In genomic region chr16:32913212-32913611, GRCm38 (mm10) we compare ENCODE assay signal across 9 mouse cellular contexts. TPM values are rescaled to one million over a fixed set of nuclear protein-coding genes. Genes with fewer than 3 reads are reported as not detected.
DNase-seq lines count a peak whose midpoint lies in the region; ATAC-seq and TF ChIP-seq lines count a peak whose summit lies in the region.
"Had no signal": no experiment of that assay in that cellular context is flagged by ENCODE, and none has a peak within 500 bp of the region (broad histone marks: within the 10 kb centered on the region; RNA-seq: fewer than 3 reads in every experiment).

No protein-coding gene starts in this region.

- TF ChIP-seq CTCF in hindbrain, postnatal 0 days (IDR thresholded peaks at IDR 0.05; ENCODE audit: low read depth) = no peak

- H3K9me3 ChIP-seq in intestine, embryonic 14.5 days (ENCODE audit: control insufficient read depth, low read length) = no peaks in the 10 kb centered on the region
- H3K9me3 ChIP-seq in intestine, embryonic 15.5 days = no peaks in the 10 kb centered on the region
- no peaks in the 10 kb centered on the region for H3K9me3 ChIP-seq in embryonic facial prominence, embryonic 13.5 days
- no peaks in the 10 kb centered on the region for H3K9me3 ChIP-seq in hindbrain, postnatal 0 days (ENCODE audit: low read length)
- no peaks in the 10 kb centered on the region for H3K9me3 ChIP-seq in midbrain, embryonic 15.5 days
- H3K9me3 ChIP-seq: G1E had no signal

- WGBS in intestine, embryonic 14.5 days = 58% methylated on average over 7 of the region's 7 CpGs
- WGBS in intestine, embryonic 15.5 days = 50% methylated on average over 7 of the region's 7 CpGs
- WGBS in embryonic facial prominence, embryonic 13.5 days = 56% methylated on average over 7 of the region's 7 CpGs
- WGBS in hindbrain, postnatal 0 days = 72% methylated on average over 7 of the region's 7 CpGs
- 70% methylated on average over 7 of the region's 7 CpGs for WGBS in midbrain, embryonic 15.5 days

- H3K27me3 ChIP-seq in intestine, embryonic 14.5 days (replicated peaks; ENCODE audit: control insufficient read depth, insufficient read depth, low read length) = no peaks in the 10 kb centered on the region
- no peaks in the 10 kb centered on the region for H3K27me3 ChIP-seq in intestine, embryonic 15.5 days (replicated peaks)
- H3K27me3 ChIP-seq in embryonic facial prominence, embryonic 13.5 days = no peaks in the 10 kb centered on the region
- H3K27me3 ChIP-seq in hindbrain, postnatal 0 days (ENCODE audit: insufficient read depth, low read length) = no peaks in the 10 kb centered on the region
- no peaks in the 10 kb centered on the region for H3K27me3 ChIP-seq in midbrain, embryonic 15.5 days (replicated peaks)

- H3K9ac ChIP-seq in intestine, embryonic 14.5 days (ENCODE audit: low read length) = peak overlapping the region; percentile 93
- H3K9ac ChIP-seq in intestine, embryonic 15.5 days = no peak overlapping the region
- no peak overlapping the region for H3K9ac ChIP-seq in embryonic facial prominence, embryonic 13.5 days
- no peak overlapping the region for H3K9ac ChIP-seq in hindbrain, postnatal 0 days (replicated peaks; ENCODE audit: low read length)
- no peak overlapping the region for H3K9ac ChIP-seq in midbrain, embryonic 15.5 days

- no peaks in the 10 kb centered on the region for H3K36me3 ChIP-seq in intestine, embryonic 14.5 days (ENCODE audit: control insufficient read depth, insufficient read depth, low read length)
- no peaks in the 10 kb centered on the region for H3K36me3 ChIP-seq in intestine, embryonic 15.5 days
- 0 out of 2 replicates have a peak, but pooled peaks cover 3% of the 10 kb centered on the region for H3K36me3 ChIP-seq in embryonic facial prominence, embryonic 13.5 days
- no peaks in the 10 kb centered on the region for H3K36me3 ChIP-seq in hindbrain, postnatal 0 days (ENCODE audit: insufficient read depth, low read length)
- H3K36me3 ChIP-seq in midbrain, embryonic 15.5 days (replicated peaks) = 0 out of 2 replicates have a peak, but pooled peaks cover 3% of the 10 kb centered on the region

- peak overlapping the region; percentile 94 for H3K4me3 ChIP-seq in intestine, embryonic 14.5 days (ENCODE audit: low read depth, low read length)
- no peak overlapping the region for H3K4me3 ChIP-seq in intestine, embryonic 15.5 days (replicated peaks)
- peak overlapping the region; percentile 92 for H3K4me3 ChIP-seq in embryonic facial prominence, embryonic 13.5 days
- no peak overlapping the region for H3K4me3 ChIP-seq in hindbrain, postnatal 0 days (ENCODE audit: low read length)
- peak overlapping the region; percentile 93; the same call in 1 of the 2 replicates for H3K4me3 ChIP-seq in midbrain, embryonic 15.5 days

- H3K4me1 ChIP-seq in intestine, embryonic 14.5 days (replicated peaks; ENCODE audit: control insufficient read depth, insufficient read depth, low read length) = peaks cover 7% of the 10 kb centered on the region
- no peaks in the 10 kb centered on the region for H3K4me1 ChIP-seq in intestine, embryonic 15.5 days (replicated peaks)
- H3K4me1 ChIP-seq in embryonic facial prominence, embryonic 13.5 days = peaks cover 6% of the 10 kb centered on the region
- no peaks in the 10 kb centered on the region; the same call in 1 of the 2 replicates for H3K4me1 ChIP-seq in hindbrain, postnatal 0 days (ENCODE audit: insufficient read depth, low read length)
- peaks cover 15% of the 10 kb centered on the region for H3K4me1 ChIP-seq in midbrain, embryonic 15.5 days

- ATAC-seq in intestine, embryonic 14.5 days (replicated peaks; ENCODE audit: low FRiP score, low TSS enrichment, low read depth) = no peak
- no peak for ATAC-seq in intestine, embryonic 15.5 days
- ATAC-seq in embryonic facial prominence, embryonic 13.5 days (ENCODE audit: insufficient number of reproducible peaks, insufficient read depth, low FRiP score, low TSS enrichment, low read depth) = no peak
- no peak for ATAC-seq in hindbrain, postnatal 0 days
- ATAC-seq in midbrain, embryonic 15.5 days (replicated peaks) = no peak

- peak overlapping the region; percentile 59 for H3K4me2 ChIP-seq in intestine, embryonic 14.5 days (ENCODE audit: low read length)
- no peak overlapping the region for H3K4me2 ChIP-seq in intestine, embryonic 15.5 days (replicated peaks)
- H3K4me2 ChIP-seq in embryonic facial prominence, embryonic 13.5 days = peak overlapping the region; percentile 69
- H3K4me2 ChIP-seq in hindbrain, postnatal 0 days (ENCODE audit: low read depth, low read length) = peak overlapping the region; percentile 75
- peak overlapping the region; percentile 72 for H3K4me2 ChIP-seq in midbrain, embryonic 15.5 days

- no peak overlapping the region for H3K27ac ChIP-seq in intestine, embryonic 14.5 days (ENCODE audit: low read depth)
- no peak overlapping the region for H3K27ac ChIP-seq in intestine, embryonic 15.5 days
- 0 out of 2 replicates have a peak overlapping the region, but pooled peaks have one; percentile 88 for H3K27ac ChIP-seq in embryonic facial prominence, embryonic 13.5 days
- H3K27ac ChIP-seq in hindbrain, postnatal 0 days = no peak overlapping the region
- H3K27ac ChIP-seq in midbrain, embryonic 15.5 days = no peak overlapping the region

- no peak for DNase-seq in intestine, embryonic 14.5 days (ENCODE audit: low spot score)
- DNase-seq in hindbrain, postnatal 0 days (ENCODE audit: low spot score) = no peak
- DNase-seq in adrenal gland, postnatal 4 days (ENCODE audit: low spot score in 2 of 2) = no peak
- no peak for DNase-seq in ovary, postnatal 10 days (ENCODE audit: low spot score)
- DNase-seq in thymus, postnatal 10 days (ENCODE audit: low spot score in 2 of 2) = no peak

RNA-seq across cellular contexts. Expression of gene Lrch3, which starts 0.7 kb away (rescaled TPM):
- polyA plus RNA-seq in intestine, embryonic 14.5 days (2014; fragmentation: Nextera tagmentation; extraction: Ambion mirVana) = 22.1 and 22.7 TPM in 2 replicates
- 14.6 and 15.3 TPM in 2 replicates for polyA plus RNA-seq in intestine, embryonic 15.5 days (2015; fragmentation: Nextera tagmentation; extraction: Ambion mirVana)
- 32.7 and 34.1 TPM in 2 replicates for polyA plus RNA-seq in embryonic facial prominence, embryonic 13.5 days (2015; fragmentation: Nextera tagmentation; extraction: Ambion mirVana)
- total RNA-seq in hindbrain, postnatal 0 days (2014; rRNA removed) = 28.0 and 44.3 TPM in 2 replicates
- polyA plus RNA-seq in hindbrain, postnatal 0 days (2015; fragmentation: Nextera tagmentation; extraction: Ambion mirVana) = 26.7 and 27.4 TPM in 2 replicates
- 43.0 and 56.3 TPM in 2 replicates for polyA plus RNA-seq in midbrain, embryonic 15.5 days (2015; fragmentation: Nextera tagmentation; extraction: Ambion mirVana)
- total RNA-seq in adrenal gland, postnatal 4 days (2021) = 10 to 100 TPM; 43.1 to 44.1 TPM

RNA-seq across cellular contexts. Expression of gene Rubcn, which starts 35.6 kb away (rescaled TPM):
- polyA plus RNA-seq in intestine, embryonic 14.5 days (2014; fragmentation: Nextera tagmentation; extraction: Ambion mirVana) = 18.2 and 19.3 TPM in 2 replicates
- 14.1 and 14.3 TPM in 2 replicates for polyA plus RNA-seq in intestine, embryonic 15.5 days (2015; fragmentation: Nextera tagmentation; extraction: Ambion mirVana)
- polyA plus RNA-seq in embryonic facial prominence, embryonic 13.5 days (2015; fragmentation: Nextera tagmentation; extraction: Ambion mirVana) = 16.0 and 20.3 TPM in 2 replicates
- total RNA-seq in hindbrain, postnatal 0 days (2014; rRNA removed) = 74.2 and 89.7 TPM in 2 replicates
- 21.6 and 21.7 TPM in 2 replicates for polyA plus RNA-seq in hindbrain, postnatal 0 days (2015; fragmentation: Nextera tagmentation; extraction: Ambion mirVana)
- polyA plus RNA-seq in midbrain, embryonic 15.5 days (2015; fragmentation: Nextera tagmentation; extraction: Ambion mirVana) = 37.3 and 38.0 TPM in 2 replicates
- total RNA-seq in adrenal gland, postnatal 4 days (2021) = 10 to 100 TPM; 32.8 to 34.7 TPM

RNA-seq across cellular contexts. Expression of gene Fyttd1, which starts 35.9 kb away (rescaled TPM):
- polyA plus RNA-seq in intestine, embryonic 14.5 days (2014; fragmentation: Nextera tagmentation; extraction: Ambion mirVana) = 103 and 107 TPM in 2 replicates
- 72.6 and 97.7 TPM in 2 replicates for polyA plus RNA-seq in intestine, embryonic 15.5 days (2015; fragmentation: Nextera tagmentation; extraction: Ambion mirVana)
- 108 and 114 TPM in 2 replicates for polyA plus RNA-seq in embryonic facial prominence, embryonic 13.5 days (2015; fragmentation: Nextera tagmentation; extraction: Ambion mirVana)
- total RNA-seq in hindbrain, postnatal 0 days (2014; rRNA removed) = 51.0 and 78.1 TPM in 2 replicates
- 120 and 127 TPM in 2 replicates for polyA plus RNA-seq in hindbrain, postnatal 0 days (2015; fragmentation: Nextera tagmentation; extraction: Ambion mirVana)
- polyA plus RNA-seq in midbrain, embryonic 15.5 days (2015; fragmentation: Nextera tagmentation; extraction: Ambion mirVana) = 100 and 110 TPM in 2 replicates
- total RNA-seq in adrenal gland, postnatal 4 days (2021) = 100 to 1,000 TPM; 115 to 125 TPM

Comparison
In these comparisons a context has a peak if more than half of its experiments do, and no peak if none do; other contexts are left out.
1. H3K4me3 ChIP-seq: peak in intestine, embryonic 14.5 days (single experiment), embryonic facial prominence, embryonic 13.5 days (single experiment) and midbrain, embryonic 15.5 days (single experiment); none in intestine, embryonic 15.5 days (single experiment) and hindbrain, postnatal 0 days (single experiment).